Mouse (Mus musculus) neural tube, embryonic 12.5 days (tissue): ENCODE measurements around the gene Gm20521. TPM values are rescaled to one million over a fixed set of nuclear protein-coding genes. Genes with fewer than 3 reads are reported as not detected.
"Not testable (repeated sequence)": the region's sequence is repeated elsewhere in the genome, so short reads cannot be mapped to it uniquely, and the experiment has no call there.

Experiments
- ATAC-seq: fragments of 200-750 bp; cut with Nextera tagmentation; 2 replicates; pipeline ENCODE4 v1.8.0; 2017; ENCODE audit warnings: low read depth, mild to moderate bottlenecking, moderate TSS enrichment, moderate library complexity; ENCODE audit not compliant: low FRiP score
- H3K27ac ChIP-seq: fragments of 300-500 bp; sonication (generic); 2 replicates; pipeline ENCODE4 v1.5.1; 2016
- H3K27me3 ChIP-seq: fragments of 300-500 bp; sonication (generic); replicated peaks from 2 replicates; pipeline ENCODE4 v1.6.1; 2016; ENCODE audit warnings: mild to moderate bottlenecking
- H3K36me3 ChIP-seq: fragments of 300-500 bp; sonication (generic); 2 replicates; pipeline ENCODE4 v1.6.1; 2016; ENCODE audit warnings: mild to moderate bottlenecking
- H3K4me1 ChIP-seq: fragments of 300-500 bp; sonication (generic); 2 replicates; pipeline ENCODE4 v1.6.1; 2016
- H3K4me2 ChIP-seq: fragments of 300-500 bp; sonication (generic); replicated peaks from 2 replicates; pipeline ENCODE4 v1.6.1; 2016; ENCODE audit warnings: mild to moderate bottlenecking
- H3K4me3 ChIP-seq: fragments of 300-500 bp; sonication (generic); 2 replicates; pipeline ENCODE4 v1.5.1; 2016
- H3K9ac ChIP-seq: fragments of 300-500 bp; sonication (generic); 2 replicates; pipeline ENCODE4 v1.6.1; 2016; ENCODE audit warnings: mild to moderate bottlenecking
- H3K9me3 ChIP-seq: fragments of 300-500 bp; sonication (generic); 2 replicates; pipeline ENCODE4 v1.6.1; 2016; ENCODE audit warnings: mild to moderate bottlenecking
- WGBS: fragments of 180-500 bp; shearing (Covaris S2); methylation state at CpG from one replicate; pipeline ENCODE4 v1.1.7; 2016; 5-methylcytosine and 5-hydroxymethylcytosine counted together
- polyA plus RNA-seq: library from polyadenylated mRNA; unstranded; fragments of >200 nt; fragmentation: Nextera tagmentation; extraction: Ambion mirVana; gene quantifications from 2 replicates; pipeline ENCODE4 v1.2.1, GENCODE M21; 2016

The Gm20521 gene
- polyA plus RNA-seq, 1 experiment from 2014 or later: not detected

- Histone ChIP-seq H3K27me3 (no peaks in the 10 kb centered on the region), H3K4me2 (no peak overlapping the region), H3K36me3 (no peaks in the 10 kb centered on the region), H3K4me1 (peaks cover 10% of the 10 kb centered on the region), H3K27ac (no peak overlapping the region), H3K4me3 (no peak overlapping the region), H3K9ac (no peak overlapping the region; the same call in 1 of the 2 replicates), H3K9me3 (no peaks in the 10 kb centered on the region)
- WGBS: 85% methylated on average over 3 of the region's 3 CpGs
- ATAC-seq: no peak
These were observed 56.9 kb downstream of the Gm20521 start for GRCm38 (mm10) chr14:54940176-54940530.

- WGBS: 69% methylated on average over 13 of the region's 13 CpGs
- Histone ChIP-seq H3K36me3 (no peaks in the 10 kb centered on the region), H3K9ac (no peak overlapping the region), H3K4me2 (no peak overlapping the region), H3K9me3 (no peaks in the 10 kb centered on the region), H3K4me1 (peaks cover 4% of the 10 kb centered on the region), H3K27ac (no peak overlapping the region), H3K27me3 (no peaks in the 10 kb centered on the region), H3K4me3 (no peak overlapping the region)
- no peak for ATAC-seq
These were observed 58.1 kb downstream of the Gm20521 start for GRCm38 (mm10) chr14:54941024-54941978.

GRCm38 (mm10) chr14:54942479-54942878, 59.2 kb downstream of the Gm20521 start:
- Histone ChIP-seq H3K9ac (no peak overlapping the region), H3K36me3 (no peaks in the 10 kb centered on the region), H3K4me1 (no peaks in the 10 kb centered on the region), H3K27ac (no peak overlapping the region), H3K4me2 (no peak overlapping the region), H3K4me3 (no peak overlapping the region), H3K9me3 (no peaks in the 10 kb centered on the region), H3K27me3 (no peaks in the 10 kb centered on the region)
- WGBS: 89% methylated on average over 8 of the region's 8 CpGs
- ATAC-seq: no peak

GRCm38 (mm10) chr14:54943971-54944370, 60.7 kb downstream of the Gm20521 start:
- no peak overlapping the region for H3K4me2 ChIP-seq
- no peaks in the 10 kb centered on the region for H3K9me3 ChIP-seq
- H3K36me3 ChIP-seq: no peaks in the 10 kb centered on the region
- no peaks in the 10 kb centered on the region for H3K4me1 ChIP-seq
- no peak overlapping the region for H3K27ac ChIP-seq
- no peak overlapping the region for H3K9ac ChIP-seq
- 90% methylated on average over 7 of the region's 7 CpGs for WGBS
- H3K4me3 ChIP-seq: no peak overlapping the region
- no peak for ATAC-seq
- no peaks in the 10 kb centered on the region for H3K27me3 ChIP-seq

- ATAC-seq: no peak
- Histone ChIP-seq H3K4me1 (no peaks in the 10 kb centered on the region), H3K27me3 (no peaks in the 10 kb centered on the region; the same call in 1 of the 2 replicates), H3K36me3 (no peaks in the 10 kb centered on the region), H3K9me3 (no peaks in the 10 kb centered on the region), H3K4me2 (no peak overlapping the region), H3K4me3 (no peak overlapping the region), H3K27ac (no peak overlapping the region), H3K9ac (no peak overlapping the region)
- WGBS: 75% methylated on average over 2 of the region's 2 CpGs
These were observed 61.7 kb downstream of the Gm20521 start for GRCm38 (mm10) chr14:54944939-54945338.

GRCm38 (mm10) chr14:54945975-54946704, 62.9 kb downstream of the Gm20521 start:
- no peak for ATAC-seq
- H3K9me3 ChIP-seq: no peaks in the 10 kb centered on the region
- no peak overlapping the region for H3K4me3 ChIP-seq
- no peak overlapping the region for H3K9ac ChIP-seq
- H3K27me3 ChIP-seq: no peaks in the 10 kb centered on the region; the same call in 1 of the 2 replicates
- H3K36me3 ChIP-seq: no peaks in the 10 kb centered on the region
- no peaks in the 10 kb centered on the region for H3K4me1 ChIP-seq
- no peak overlapping the region for H3K4me2 ChIP-seq
- no peak overlapping the region for H3K27ac ChIP-seq
- WGBS: 85% methylated on average over 19 of the region's 19 CpGs

GRCm38 (mm10) chr14:54947008-54947407, 63.8 kb downstream of the Gm20521 start:
- not testable (repeated sequence) for H3K4me3 ChIP-seq, H3K9me3 ChIP-seq, H3K4me1 ChIP-seq, H3K27ac ChIP-seq, H3K27me3 ChIP-seq, H3K4me2 ChIP-seq, H3K36me3 ChIP-seq, H3K9ac ChIP-seq, ATAC-seq
- 90% methylated on average over 11 of the region's 11 CpGs for WGBS

Other genes with a start within 250 kb of the Gm20521 start
- not detected in 2 replicates for gene Gm17606, start 242.5 kb upstream of the Gm20521 start, polyA plus RNA-seq
- gene Cdh24, start 242.1 kb upstream of the Gm20521 start, polyA plus RNA-seq: 9.5 and 10.0 TPM in 2 replicates
- 92.0 and 93.3 TPM in 2 replicates for gene 1700123O20Rik, start 197.2 kb upstream of the Gm20521 start, polyA plus RNA-seq
- 140 and 167 TPM in 2 replicates for gene Acin1, start 196.5 kb upstream of the Gm20521 start, polyA plus RNA-seq
- 0.10 and 0.17 TPM in 2 replicates for gene Gm29776, start 184.6 kb upstream of the Gm20521 start, polyA plus RNA-seq
- 0.15 TPM in 1 of 2 replicates, not detected in the other for gene Cebpe, start 171.3 kb upstream of the Gm20521 start, polyA plus RNA-seq
- gene Slc7a8, start 101.5 kb upstream of the Gm20521 start, polyA plus RNA-seq: 3.1 and 3.7 TPM in 2 replicates
- gene Rnf212b, start 69.3 kb upstream of the Gm20521 start, polyA plus RNA-seq: not detected in 2 replicates
- gene Homez, start 12.5 kb upstream of the Gm20521 start, polyA plus RNA-seq: 15.7 and 16.6 TPM in 2 replicates
- 1.1 and 1.4 TPM in 2 replicates for gene Ppp1r3e, start 5.9 kb upstream of the Gm20521 start, polyA plus RNA-seq
- 3.8 and 4.1 TPM in 2 replicates for gene Bcl2l2, start 64 bp upstream of the Gm20521 start, polyA plus RNA-seq
- gene Pabpn1, start 9.1 kb downstream of the Gm20521 start, polyA plus RNA-seq: 214 and 236 TPM in 2 replicates
- 126 and 131 TPM in 2 replicates for gene Slc22a17, start 29.7 kb downstream of the Gm20521 start, polyA plus RNA-seq
- gene Efs, start 42.7 kb downstream of the Gm20521 start, polyA plus RNA-seq: 29.1 and 31.2 TPM in 2 replicates
- 0.19 and 0.48 TPM in 2 replicates for gene Il25, start 49.3 kb downstream of the Gm20521 start, polyA plus RNA-seq
- gene Cmtm5, start 52.8 kb downstream of the Gm20521 start, polyA plus RNA-seq: 6.7 and 7.2 TPM in 2 replicates
- gene Myh6, start 83.5 kb downstream of the Gm20521 start, polyA plus RNA-seq: 2.9 and 3.8 TPM in 2 replicates
- not detected in 2 replicates for gene Gm17428, start 93.5 kb downstream of the Gm20521 start, polyA plus RNA-seq
- gene Myh7, start 111.2 kb downstream of the Gm20521 start, polyA plus RNA-seq: 7.0 and 11.3 TPM in 2 replicates
- 64.1 and 69.1 TPM in 2 replicates for gene Ngdn, start 132.0 kb downstream of the Gm20521 start, polyA plus RNA-seq
- gene Zfhx2, start 208.9 kb downstream of the Gm20521 start, polyA plus RNA-seq: 29.4 and 34.4 TPM in 2 replicates
- gene Thtpa, start 211.3 kb downstream of the Gm20521 start, polyA plus RNA-seq: 25.7 and 26.5 TPM in 2 replicates
- 7.6 and 12.0 TPM in 2 replicates for gene Ap1g2, start 223.2 kb downstream of the Gm20521 start, polyA plus RNA-seq
- 12.3 and 13.8 TPM in 2 replicates for gene Jph4, start 233.5 kb downstream of the Gm20521 start, polyA plus RNA-seq